Mouse (Mus musculus) intestine, embryonic 16.5 days (tissue): Measurements from ENCODE around the gene Nup107. TPM values are rescaled to one million over a fixed set of nuclear protein-coding genes. Genes with fewer than 3 reads are reported as not detected.

Experiments used
- ATAC-seq: fragments of 200-750 bp; cut with Nextera tagmentation; 2 replicates; pipeline ENCODE4 v1.8.0; 2017; ENCODE audit warnings: moderate TSS enrichment, moderate library complexity
- H3K27ac ChIP-seq: fragments of 300-500 bp; sonication (generic); 2 replicates; pipeline ENCODE4 v1.5.1; 2014; ENCODE audit warnings: mild to moderate bottlenecking, low read length
- H3K27me3 ChIP-seq: fragments of 300-500 bp; sonication (generic); replicated peaks from 2 replicates; pipeline ENCODE4 v1.6.1; 2014; ENCODE audit warnings: low read length, control low read depth, mixed read lengths; ENCODE audit not compliant: control insufficient read depth, insufficient read depth
- H3K36me3 ChIP-seq: fragments of 300-500 bp; sonication (generic); 2 replicates; pipeline ENCODE4 v1.6.1; 2014; ENCODE audit warnings: low read length, control low read depth; ENCODE audit not compliant: control insufficient read depth, insufficient read depth
- H3K4me1 ChIP-seq: fragments of 300-500 bp; sonication (generic); 2 replicates; pipeline ENCODE4 v1.6.1; 2014; ENCODE audit warnings: low read length, control low read depth, mixed read lengths; ENCODE audit not compliant: control insufficient read depth, insufficient read depth
- H3K4me2 ChIP-seq: fragments of 300-500 bp; sonication (generic); 2 replicates; pipeline ENCODE4 v1.6.1; 2014; ENCODE audit warnings: low read depth, low read length, control low read depth
- H3K4me3 ChIP-seq: fragments of 300-500 bp; sonication (generic); 2 replicates; pipeline ENCODE4 v1.5.1; 2014; ENCODE audit warnings: mild to moderate bottlenecking, low read length
- H3K9ac ChIP-seq: fragments of 300-500 bp; sonication (generic); 2 replicates; pipeline ENCODE4 v1.6.1; 2014; ENCODE audit warnings: low read depth, low read length
- H3K9me3 ChIP-seq: fragments of 300-500 bp; sonication (generic); 2 replicates; pipeline ENCODE4 v1.6.1; 2016; ENCODE audit warnings: low read length, control low read depth; ENCODE audit not compliant: control insufficient read depth
- WGBS: fragments of 180-500 bp; shearing (Covaris S2); extraction: QIAGEN DNeasy Blood & Tissue Kit; methylation state at CpG from one replicate; pipeline ENCODE4 v1.1.7; 2014; 5-methylcytosine and 5-hydroxymethylcytosine counted together
- polyA plus RNA-seq: library from polyadenylated mRNA; unstranded; fragments of >200 nt; fragmentation: Nextera tagmentation; extraction: Ambion mirVana; gene quantifications from 2 replicates; pipeline ENCODE4 v1.2.1, GENCODE M21; 2015

Nup107 gene
- polyA plus RNA-seq, 1 experiment from 2014 or later: 48.8 TPM

GRCm38 (mm10) chr10:117781021-117781725 is 11.3 kb downstream of the Nup107 start:
- H3K36me3 ChIP-seq: peaks cover 19% of the 10 kb centered on the region
- H3K9ac ChIP-seq: no peak overlapping the region
- no peaks in the 10 kb centered on the region for H3K9me3 ChIP-seq
- H3K27ac ChIP-seq: no peak overlapping the region
- ATAC-seq: no peak
- H3K27me3 ChIP-seq: no peaks in the 10 kb centered on the region
- no peak overlapping the region for H3K4me2 ChIP-seq
- 92% methylated on average over 17 of the region's 17 CpGs for WGBS
- H3K4me1 ChIP-seq: no peaks in the 10 kb centered on the region
- H3K4me3 ChIP-seq: no peak overlapping the region

- Histone ChIP-seq H3K9ac (no peak overlapping the region), H3K9me3 (no peaks in the 10 kb centered on the region), H3K4me3 (no peak overlapping the region), H3K4me1 (no peaks in the 10 kb centered on the region), H3K36me3 (peaks cover 22% of the 10 kb centered on the region), H3K4me2 (no peak overlapping the region), H3K27me3 (no peaks in the 10 kb centered on the region), H3K27ac (no peak overlapping the region)
- no peak for ATAC-seq
- 94% methylated on average over 6 of the region's 6 CpGs for WGBS
Measured at GRCm38 (mm10) chr10:117780306-117780911, 12.1 kb downstream of the Nup107 start.

GRCm38 (mm10) chr10:117779581-117780305 is 12.8 kb downstream of the Nup107 start:
- Histone ChIP-seq H3K4me2 (no peak overlapping the region), H3K27me3 (no peaks in the 10 kb centered on the region), H3K4me3 (no peak overlapping the region), H3K9me3 (no peaks in the 10 kb centered on the region), H3K4me1 (no peaks in the 10 kb centered on the region), H3K36me3 (peaks cover 22% of the 10 kb centered on the region), H3K9ac (no peak overlapping the region), H3K27ac (no peak overlapping the region)
- no peak for ATAC-seq
- WGBS: 88% methylated on average over 8 of the region's 8 CpGs

- Histone ChIP-seq H3K4me1 (no peaks in the 10 kb centered on the region), H3K9ac (no peak overlapping the region), H3K27me3 (no peaks in the 10 kb centered on the region), H3K4me2 (no peak overlapping the region), H3K4me3 (no peak overlapping the region), H3K9me3 (no peaks in the 10 kb centered on the region), H3K27ac (no peak overlapping the region), H3K36me3 (peaks cover 29% of the 10 kb centered on the region)
- no peak for ATAC-seq
- WGBS: 91% methylated on average over 4 of the region's 4 CpGs
Measured at GRCm38 (mm10) chr10:117778951-117779350, 13.6 kb downstream of the Nup107 start.

GRCm38 (mm10) chr10:117778328-117778910 is 14.1 kb downstream of the Nup107 start:
- Histone ChIP-seq H3K27ac (no peak overlapping the region), H3K9ac (no peak overlapping the region), H3K4me2 (no peak overlapping the region), H3K4me3 (no peak overlapping the region), H3K36me3 (peaks cover 29% of the 10 kb centered on the region), H3K4me1 (no peaks in the 10 kb centered on the region), H3K9me3 (no peaks in the 10 kb centered on the region), H3K27me3 (no peaks in the 10 kb centered on the region)
- WGBS: 93% methylated on average over 12 of the region's 12 CpGs
- no peak for ATAC-seq

GRCm38 (mm10) chr10:117777501-117778327 is 14.8 kb downstream of the Nup107 start:
- WGBS: 95% methylated on average over 17 of the region's 17 CpGs
- Histone ChIP-seq H3K36me3 (peaks cover 34% of the 10 kb centered on the region), H3K9me3 (no peaks in the 10 kb centered on the region)

GRCm38 (mm10) chr10:117777103-117777470 is 15.4 kb downstream of the Nup107 start:
- Histone ChIP-seq H3K4me1 (no peaks in the 10 kb centered on the region), H3K4me3 (no peak overlapping the region), H3K27ac (no peak overlapping the region), H3K27me3 (no peaks in the 10 kb centered on the region), H3K9me3 (no peaks in the 10 kb centered on the region), H3K4me2 (no peak overlapping the region), H3K36me3 (peaks cover 40% of the 10 kb centered on the region), H3K9ac (no peak overlapping the region)
- 98% methylated on average over 3 of the region's 3 CpGs for WGBS
- no peak for ATAC-seq

More at GRCm38 (mm10) chr10:117777501-117778327, 14.8 kb downstream of the Nup107 start:
- no peak overlapping the region for H3K9ac ChIP-seq
- H3K27ac ChIP-seq: no peak overlapping the region
- H3K4me3 ChIP-seq: no peak overlapping the region
- no peaks in the 10 kb centered on the region for H3K27me3 ChIP-seq
- no peak overlapping the region for H3K4me2 ChIP-seq
- no peaks in the 10 kb centered on the region for H3K4me1 ChIP-seq
- ATAC-seq: no peak

GRCm38 (mm10) chr10:117776281-117777102 is 16.0 kb downstream of the Nup107 start:
- Histone ChIP-seq H3K9ac (no peak overlapping the region), H3K4me1 (no peaks in the 10 kb centered on the region), H3K27me3 (no peaks in the 10 kb centered on the region), H3K36me3 (peaks cover 39% of the 10 kb centered on the region), H3K4me3 (no peak overlapping the region), H3K4me2 (no peak overlapping the region), H3K9me3 (no peaks in the 10 kb centered on the region), H3K27ac (no peak overlapping the region)
- 91% methylated on average over 12 of the region's 12 CpGs for WGBS
- no peak for ATAC-seq
